8 mouse cellular contexts compared by ENCODE assay signal in genomic region chr6:29768791-29769441, GRCm38 (mm10). TPM values are rescaled to one million over a fixed set of nuclear protein-coding genes. Genes with fewer than 3 reads are reported as not detected.
DNase-seq lines count a peak whose midpoint lies in the region; ATAC-seq and TF ChIP-seq lines count a peak whose summit lies in the region.

No protein-coding gene starts in this region.

- peak in 1 of 2 experiments; percentile 25 for DNase-seq in left cerebral cortex, adult 2 months (ENCODE audit: extremely low spot score in 1 of 2, low spot score in 2 of 2)
- no peak for DNase-seq in left cerebral cortex, postnatal 36 days (ENCODE audit: low spot score in 2 of 2)
- DNase-seq in hindbrain, postnatal 0 days (ENCODE audit: low spot score), result peak; percentile 57
- DNase-seq in thymus, postnatal 14 days, result no peak

- H3K9ac ChIP-seq in forebrain, embryonic 12.5 days, result peak overlapping the region; percentile 84
- peak overlapping the region; percentile 83 for H3K9ac ChIP-seq in hindbrain, postnatal 0 days (replicated peaks; ENCODE audit: low read length)
- H3K9ac ChIP-seq in liver, embryonic 12.5 days, result peak overlapping the region; percentile 90

- H3K4me2 ChIP-seq in forebrain, embryonic 12.5 days, result peak overlapping the region; percentile 73
- H3K4me2 ChIP-seq in hindbrain, postnatal 0 days (ENCODE audit: low read depth, low read length), result peak overlapping the region; percentile 67
- H3K4me2 ChIP-seq in liver, embryonic 12.5 days, result peak overlapping the region; percentile 99
- H3K4me2 ChIP-seq in myocyte (ENCODE audit: low read depth), result peak overlapping the region; percentile 76

- H3ac ChIP-seq in myocyte (ENCODE audit: control insufficient read depth, insufficient read length), result peak overlapping the region; percentile 30

- H3K79me2 ChIP-seq in myocyte (ENCODE audit: control insufficient read depth, insufficient read depth), result no peaks in the 10 kb centered on the region

- peaks cover 4% of the 10 kb centered on the region; the same call in 1 of the 2 replicates for H3K27me3 ChIP-seq in forebrain, embryonic 12.5 days
- H3K27me3 ChIP-seq in hindbrain, postnatal 0 days (ENCODE audit: insufficient read depth, low read length), result no peaks in the 10 kb centered on the region
- no peaks in the 10 kb centered on the region for H3K27me3 ChIP-seq in liver, embryonic 12.5 days (replicated peaks)
- H3K27me3 ChIP-seq in myocyte (ENCODE audit: control insufficient read depth, insufficient read depth, insufficient read length), result no peaks in the 10 kb centered on the region

- WGBS in forebrain, embryonic 12.5 days, result under 1% methylated on average over 50 of the region's 50 CpGs
- WGBS in hindbrain, postnatal 0 days, result under 1% methylated on average over 50 of the region's 50 CpGs
- WGBS in liver, embryonic 12.5 days (ENCODE audit: insufficient replicate concordance), result under 1% methylated on average over 50 of the region's 50 CpGs

- H3K4me1 ChIP-seq in forebrain, embryonic 12.5 days, result peaks cover 9% of the 10 kb centered on the region; the same call in 1 of the 2 replicates
- H3K4me1 ChIP-seq in hindbrain, postnatal 0 days (ENCODE audit: insufficient read depth, low read length), result peaks cover 2% of the 10 kb centered on the region; the same call in 1 of the 2 replicates
- H3K4me1 ChIP-seq in liver, embryonic 12.5 days, result peaks cover 19% of the 10 kb centered on the region

- H3K4me3 ChIP-seq in left cerebral cortex, adult 2 months, result peak overlapping the region; percentile 91
- H3K4me3 ChIP-seq in forebrain, embryonic 12.5 days (replicated peaks), result peak overlapping the region; percentile 82
- peak overlapping the region; percentile 87 for H3K4me3 ChIP-seq in hindbrain, postnatal 0 days (ENCODE audit: low read length)
- H3K4me3 ChIP-seq in liver, embryonic 12.5 days, result peak overlapping the region; percentile 93
- H3K4me3 ChIP-seq in myocyte, result peak overlapping the region; percentile 48

- ATAC-seq in activated CD4-positive, CD25-positive, alpha-beta regulatory T cell, adult 4 months, result peak; percentile 18
- ATAC-seq in forebrain, embryonic 12.5 days (ENCODE audit: low FRiP score), result no peak; the same call in none of the 2 replicates
- ATAC-seq in hindbrain, postnatal 0 days, result no peak; the same call in 1 of the 2 replicates
- ATAC-seq in liver, embryonic 12.5 days, result peak; percentile 67

- no peaks in the 10 kb centered on the region for H3K36me3 ChIP-seq in forebrain, embryonic 12.5 days (replicated peaks)
- no peaks in the 10 kb centered on the region for H3K36me3 ChIP-seq in hindbrain, postnatal 0 days (ENCODE audit: insufficient read depth, low read length)
- no peaks in the 10 kb centered on the region for H3K36me3 ChIP-seq in liver, embryonic 12.5 days
- no peaks in the 10 kb centered on the region for H3K36me3 ChIP-seq in myocyte (ENCODE audit: control insufficient read depth, insufficient read depth)

- H3K27ac ChIP-seq in left cerebral cortex, adult 2 months, result peak overlapping the region; percentile 91
- peak overlapping the region; percentile 90 for H3K27ac ChIP-seq in forebrain, embryonic 12.5 days
- H3K27ac ChIP-seq in hindbrain, postnatal 0 days, result peak overlapping the region; percentile 96
- peak overlapping the region; percentile 84 for H3K27ac ChIP-seq in liver, embryonic 12.5 days

- TF ChIP-seq CTCF in left cerebral cortex, adult 2 months (IDR thresholded peaks at IDR 0.05), result no peak; the same call in 1 of the 2 replicates
- TF ChIP-seq CTCF in hindbrain, postnatal 0 days (IDR thresholded peaks at IDR 0.05; ENCODE audit: low read depth), result peak; percentile 2; the same call in 1 of the 2 replicates

- TF ChIP-seq POLR2A in myocyte (IDR thresholded peaks at IDR 0.05; ENCODE audit: insufficient read length, low read depth), result no peak

- intact Hi-C loops in left cerebral cortex, adult 2 months (cut with DNase I), result loop anchor here (2.0 to 5.0 kb wide), 2 partner anchors 46 to 278 kb away; partner anchors contain the start of gene Nrf1
- intact Hi-C loops in left cerebral cortex, postnatal 36 days (cut with DNase I), result loop anchor here (1.0 kb wide), 1 partner anchor 279 kb away; no protein-coding TSS in a partner anchor

- no peaks in the 10 kb centered on the region for H3K9me3 ChIP-seq in forebrain, embryonic 12.5 days
- no peaks in the 10 kb centered on the region for H3K9me3 ChIP-seq in hindbrain, postnatal 0 days (ENCODE audit: low read length)
- H3K9me3 ChIP-seq in liver, embryonic 12.5 days (replicated peaks), result no peaks in the 10 kb centered on the region

TF ChIP-seq in myocyte, 11 proteins besides CTCF, POLR2A, EP300 and RAD21:
- no peak for TF ChIP-seq TCF3 (IDR thresholded peaks at IDR 0.05; ENCODE audit: insufficient read length, low read depth)
- TF ChIP-seq E2F4 (IDR thresholded peaks at IDR 0.05; ENCODE audit: insufficient read depth), result no peak
- TF ChIP-seq MYOD1 (IDR thresholded peaks at IDR 0.05; ENCODE audit: control insufficient read depth in 1 of 3, insufficient read length in 2 of 3, low read depth in 2 of 3), result peak in 1 of 3 experiments; percentile 7
- no peak for TF ChIP-seq TCF12 (IDR thresholded peaks at IDR 0.05; ENCODE audit: insufficient read depth, poor library complexity, severe bottlenecking)
- no peak for TF ChIP-seq SRF (IDR thresholded peaks at IDR 0.05; ENCODE audit: control insufficient read depth, insufficient read length, low read depth)

RNA-seq across cellular contexts. Expression of gene Ahcyl2, which starts 1.1 kb away (rescaled TPM):
- 100 to 1,000 TPM; 137 to 141 TPM for total RNA-seq in left cerebral cortex, adult 2 months (2021)
- total RNA-seq in left cerebral cortex, postnatal 36 days (2021), result 100 to 1,000 TPM; 122 to 136 TPM
- polyA plus RNA-seq in activated CD4-positive, CD25-positive, alpha-beta regulatory T cell, adult 4 months (2017; shearing (Covaris generic)), result 10 to 100 TPM; 89.7 to 92.1 TPM
- polyA plus RNA-seq in forebrain, embryonic 12.5 days (2016; fragmentation: Nextera tagmentation; extraction: Ambion mirVana), result 14.7 and 18.6 TPM in 2 replicates
- total RNA-seq in hindbrain, postnatal 0 days (2014; rRNA removed), result 56.8 and 57.5 TPM in 2 replicates
- 19.6 and 23.1 TPM in 2 replicates for polyA plus RNA-seq in hindbrain, postnatal 0 days (2015; fragmentation: Nextera tagmentation; extraction: Ambion mirVana)
- 8.6 and 10.2 TPM in 2 replicates for polyA plus RNA-seq in liver, embryonic 12.5 days (2016; fragmentation: Nextera tagmentation; extraction: Ambion mirVana)
- polyA plus RNA-seq in myocyte (2012; fragmentation: generic; extraction: Trizol), result 10.1 TPM

RNA-seq across cellular contexts. Expression of gene Smo, which starts 33.6 kb away (rescaled TPM):
- 1 to 10 TPM; 9.0 to 9.2 TPM for total RNA-seq in left cerebral cortex, adult 2 months (2021)
- total RNA-seq in left cerebral cortex, postnatal 36 days (2021), result 1 to 10 TPM; 8.1 to 9.0 TPM
- under 1 TPM in 1 of 2 experiments, not detected in 1; 0.48 TPM for polyA plus RNA-seq in activated CD4-positive, CD25-positive, alpha-beta regulatory T cell, adult 4 months (2017; shearing (Covaris generic))
- polyA plus RNA-seq in forebrain, embryonic 12.5 days (2016; fragmentation: Nextera tagmentation; extraction: Ambion mirVana), result 45.1 and 48.4 TPM in 2 replicates
- 74.3 and 78.0 TPM in 2 replicates for total RNA-seq in hindbrain, postnatal 0 days (2014; rRNA removed)
- 11.8 and 12.8 TPM in 2 replicates for polyA plus RNA-seq in hindbrain, postnatal 0 days (2015; fragmentation: Nextera tagmentation; extraction: Ambion mirVana)
- polyA plus RNA-seq in liver, embryonic 12.5 days (2016; fragmentation: Nextera tagmentation; extraction: Ambion mirVana), result 10.4 and 11.1 TPM in 2 replicates
- 30.2 TPM for polyA plus RNA-seq in myocyte (2012; fragmentation: generic; extraction: Trizol)

Comparison
In these comparisons a context has a peak if more than half of its experiments do, and no peak if none do; other contexts are left out.
1. ATAC-seq: peak in activated CD4-positive, CD25-positive, alpha-beta regulatory T cell, adult 4 months (single experiment) and liver, embryonic 12.5 days (single experiment); none in forebrain, embryonic 12.5 days (single experiment) and hindbrain, postnatal 0 days (single experiment).
2. Peak in every context shown above with its lines, with median percentiles within 50 percentile points of each other: H3K27ac ChIP-seq, H3K4me3 ChIP-seq, H3K4me2 ChIP-seq and H3K9ac ChIP-seq.